Mouse (Mus musculus): ENCODE results near the gene Pde2a.

DNA sequence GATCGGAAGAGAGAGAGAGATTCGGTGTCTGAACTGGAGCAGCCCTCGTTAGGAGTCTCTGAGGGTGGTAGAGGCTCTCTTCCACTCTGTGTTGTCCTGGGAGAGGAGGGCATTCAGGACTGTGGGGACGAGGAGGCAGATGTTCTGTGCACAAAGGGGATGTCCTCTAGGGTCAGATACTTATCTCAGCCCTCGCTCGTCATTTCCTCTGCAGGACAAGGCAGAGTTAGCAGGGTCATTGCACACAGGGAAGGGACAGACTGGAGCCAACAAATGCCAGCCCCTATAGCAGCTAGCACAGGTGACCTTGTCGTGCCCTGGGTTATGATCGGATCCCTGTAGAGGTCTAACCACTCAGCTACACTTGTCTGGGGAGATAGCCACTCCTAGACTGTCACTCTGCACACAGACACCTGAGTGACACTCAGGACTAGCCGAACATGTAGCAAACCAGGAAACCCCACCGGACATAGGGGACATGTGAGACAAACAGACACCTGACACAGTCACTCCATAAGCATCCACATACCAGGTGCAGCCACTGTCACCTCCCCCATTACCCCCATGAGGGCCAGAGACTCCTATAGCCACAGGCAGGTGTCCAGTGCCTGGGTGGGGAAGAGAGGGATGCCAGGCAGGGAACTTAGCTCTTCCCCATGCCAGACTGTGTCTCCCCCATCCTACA lies 38.6 kb downstream of the Pde2a start:
- TF ChIP-seq CTCF (IDR thresholded peaks at IDR 0.05; ENCODE audit: borderline replicate concordance, insufficient read depth, low read length) (no peak), POLR2A (IDR thresholded peaks at IDR 0.05; ENCODE audit: low read depth, low read length) (no peak)
